Comparison of ENCODE assay signal across 7 mouse cellular contexts in the genomic region with DNA sequence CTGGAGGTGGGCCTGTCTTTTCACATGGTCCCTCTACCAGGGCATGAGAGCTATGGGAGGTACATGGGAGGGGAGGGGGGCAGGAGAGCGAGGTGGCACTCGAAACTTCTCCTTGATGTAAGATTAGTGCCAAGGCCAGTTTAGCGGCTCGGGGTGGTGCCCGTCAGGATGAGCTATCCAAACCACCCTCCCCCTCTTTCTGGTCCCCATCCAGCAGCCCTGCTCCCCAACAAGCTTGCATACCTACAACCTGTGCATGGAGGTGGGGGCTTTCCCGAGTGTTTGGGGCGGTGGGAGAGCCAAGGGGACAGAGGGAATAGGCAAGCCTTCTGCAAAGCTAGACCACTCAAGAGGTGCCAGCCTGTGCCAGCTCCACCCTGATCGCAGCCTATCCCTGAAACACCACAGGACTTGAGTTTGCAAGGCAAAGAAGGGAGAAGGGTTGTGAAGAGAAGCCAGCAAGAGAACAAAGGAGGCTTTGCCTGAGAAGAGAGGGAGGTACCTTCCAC. TPM values are rescaled to one million over a fixed set of nuclear protein-coding genes. Genes with fewer than 3 reads are reported as not detected.
DNase-seq lines count a peak whose midpoint lies in the region; ATAC-seq and TF ChIP-seq lines count a peak whose summit lies in the region.

No protein-coding gene starts in this region.

- no peaks in the 10 kb centered on the region for H3K9me3 ChIP-seq in lung, embryonic 15.5 days
- no peaks in the 10 kb centered on the region for H3K9me3 ChIP-seq in forebrain, embryonic 11.5 days (ENCODE audit: control insufficient read depth, low read length)
- H3K9me3 ChIP-seq in intestine, embryonic 15.5 days = no peaks in the 10 kb centered on the region

- no peaks in the 10 kb centered on the region for H3K27me3 ChIP-seq in lung, embryonic 15.5 days
- no peaks in the 10 kb centered on the region for H3K27me3 ChIP-seq in forebrain, embryonic 11.5 days (ENCODE audit: control insufficient read depth, insufficient read depth, low read length)
- H3K27me3 ChIP-seq in intestine, embryonic 15.5 days (replicated peaks) = no peaks in the 10 kb centered on the region
- H3K27me3 ChIP-seq in small intestine, adult 2 months (ENCODE audit: control insufficient read depth, insufficient read depth, low read length) = no peaks in the 10 kb centered on the region

- DNase-seq in lung, adult 2 months = no peak
- DNase-seq in forebrain, embryonic 11.5 days (ENCODE audit: low spot score) = no peak
- no peak for DNase-seq in left cerebral cortex, adult 8-10 months (ENCODE audit: low spot score in 2 of 2)
- no peak for DNase-seq in thymus, adult 18-20 months

- H3K36me3 ChIP-seq in lung, embryonic 15.5 days = no peaks in the 10 kb centered on the region
- H3K36me3 ChIP-seq in forebrain, embryonic 11.5 days (ENCODE audit: control insufficient read depth, insufficient read depth, low read length) = no peaks in the 10 kb centered on the region
- H3K36me3 ChIP-seq in intestine, embryonic 15.5 days = no peaks in the 10 kb centered on the region
- no peaks in the 10 kb centered on the region for H3K36me3 ChIP-seq in small intestine, adult 2 months (ENCODE audit: control insufficient read depth, insufficient read depth, low read length)

- no peak for TF ChIP-seq POLR2A in lung, adult 2 months (IDR thresholded peaks at IDR 0.05; ENCODE audit: borderline replicate concordance, extremely low read depth, low read depth, low read length)
- no peak for TF ChIP-seq POLR2A in small intestine, adult 2 months (IDR thresholded peaks at IDR 0.05; ENCODE audit: low read depth, low read length)

- WGBS in lung, embryonic 15.5 days = 39% methylated on average over 8 of the region's 8 CpGs
- 40% methylated on average over 8 of the region's 8 CpGs for WGBS in lung, adult 2 months
- 40% methylated on average over 8 of the region's 8 CpGs for WGBS in forebrain, embryonic 11.5 days
- 48% methylated on average over 8 of the region's 8 CpGs for WGBS in intestine, embryonic 15.5 days
- 52% methylated on average over 8 of the region's 8 CpGs for WGBS in small intestine, adult 2 months

- peak overlapping the region; percentile 85 for H3K4me2 ChIP-seq in lung, embryonic 15.5 days
- peak overlapping the region; percentile 62 for H3K4me2 ChIP-seq in forebrain, embryonic 11.5 days (ENCODE audit: low read depth, low read length, severe bottlenecking)
- peak overlapping the region; percentile 84 for H3K4me2 ChIP-seq in intestine, embryonic 15.5 days (replicated peaks)

- H3K9ac ChIP-seq in lung, embryonic 15.5 days = peak overlapping the region; percentile 55
- peak overlapping the region; percentile 55 for H3K9ac ChIP-seq in forebrain, embryonic 11.5 days (ENCODE audit: low read length)
- H3K9ac ChIP-seq in intestine, embryonic 15.5 days = peak overlapping the region; percentile 49

- TF ChIP-seq CTCF in lung, adult 2 months (IDR thresholded peaks at IDR 0.05; ENCODE audit: insufficient read depth, low read length) = no peak
- TF ChIP-seq CTCF in small intestine, adult 2 months (IDR thresholded peaks at IDR 0.05; ENCODE audit: extremely low read depth, insufficient read length, insufficient replicate concordance, low read depth, low read length) = no peak

- peak overlapping the region; percentile 86 for H3K27ac ChIP-seq in lung, embryonic 15.5 days
- peak overlapping the region; percentile 68 for H3K27ac ChIP-seq in forebrain, embryonic 11.5 days (ENCODE audit: low read depth, low read length)
- peak overlapping the region; percentile 67 for H3K27ac ChIP-seq in intestine, embryonic 15.5 days
- H3K27ac ChIP-seq in small intestine, adult 2 months (ENCODE audit: insufficient read depth, low read depth, low read length) = no peak overlapping the region

- H3K4me1 ChIP-seq in lung, embryonic 15.5 days = peaks cover 15% of the 10 kb centered on the region
- no peaks in the 10 kb centered on the region for H3K4me1 ChIP-seq in lung, adult 2 months (ENCODE audit: control insufficient read depth, insufficient read depth, low read length)
- peaks cover 11% of the 10 kb centered on the region; the same call in 1 of the 2 replicates for H3K4me1 ChIP-seq in forebrain, embryonic 11.5 days (replicated peaks; ENCODE audit: control insufficient read depth, insufficient read depth, low read length)
- H3K4me1 ChIP-seq in intestine, embryonic 15.5 days (replicated peaks) = peaks cover 12% of the 10 kb centered on the region; the same call in 1 of the 2 replicates
- peaks cover 8% of the 10 kb centered on the region for H3K4me1 ChIP-seq in small intestine, adult 2 months (ENCODE audit: control insufficient read depth, insufficient read depth, insufficient read length, low read length)

- peak; percentile 32; the same call in 1 of the 2 replicates for ATAC-seq in lung, embryonic 15.5 days (ENCODE audit: borderline replicate concordance, extremely low read depth, low FRiP score, low TSS enrichment)
- ATAC-seq in forebrain, embryonic 11.5 days (replicated peaks; ENCODE audit: low FRiP score) = no peak; the same call in 1 of the 2 replicates
- no peak; the same call in none of the 2 replicates for ATAC-seq in intestine, embryonic 15.5 days

- peak overlapping the region; percentile 45 for H3K4me3 ChIP-seq in lung, embryonic 15.5 days
- no peak overlapping the region for H3K4me3 ChIP-seq in lung, adult 2 months (replicated peaks; ENCODE audit: extremely low read depth, low read depth, low read length)
- H3K4me3 ChIP-seq in forebrain, embryonic 11.5 days (ENCODE audit: low read depth, low read length) = peak overlapping the region; percentile 30; the same call in 1 of the 2 replicates
- peak overlapping the region; percentile 43 for H3K4me3 ChIP-seq in intestine, embryonic 15.5 days (replicated peaks)
- peak overlapping the region; percentile 47; the same call in 1 of the 2 replicates for H3K4me3 ChIP-seq in small intestine, adult 2 months (ENCODE audit: low read depth, low read length)

RNA-seq across cellular contexts. Expression of a gene that starts 26.8 kb away (rescaled TPM):
- polyA plus RNA-seq in lung, embryonic 15.5 days (2015; fragmentation: Nextera tagmentation; extraction: Ambion mirVana) = 17.3 and 18.4 TPM in 2 replicates
- polyA plus RNA-seq in lung, adult 2 months (2012; rRNA removed) = 25.1 and 27.5 TPM in 2 replicates
- 22.4 and 24.3 TPM in 2 replicates for polyA plus RNA-seq in forebrain, embryonic 11.5 days (2014; fragmentation: Nextera tagmentation; extraction: Ambion mirVana)
- polyA plus RNA-seq in intestine, embryonic 15.5 days (2015; fragmentation: Nextera tagmentation; extraction: Ambion mirVana) = 16.2 and 18.0 TPM in 2 replicates
- polyA plus RNA-seq in small intestine, adult 2 months (2012; rRNA removed) = 5.9 and 6.2 TPM in 2 replicates
- 10 to 100 TPM; 10.5 to 12.8 (median 11.6) TPM for total RNA-seq in left cerebral cortex, adult 8-10 months (2022)
